Mouse (Mus musculus) adrenal gland, postnatal 10 days (tissue): ENCODE data around the gene Pakap. TPM values are rescaled to one million over a fixed set of nuclear protein-coding genes. Genes with fewer than 3 reads are reported as not detected.

Experiments
- DNase-seq: peaks from one replicate; pipeline ENCODE4 v3.0.0; 2021; ENCODE audit warnings: mixed read lengths
- total RNA-seq, 2 experiments: library from RNA; stranded (reverse); gene quantifications; 2 replicates each; pipeline ENCODE4 v1.2.3; 2021

Gene Pakap
- total RNA-seq, 2 experiments from 2014 or later: 41.1 to 45.9 TPM

DNA sequence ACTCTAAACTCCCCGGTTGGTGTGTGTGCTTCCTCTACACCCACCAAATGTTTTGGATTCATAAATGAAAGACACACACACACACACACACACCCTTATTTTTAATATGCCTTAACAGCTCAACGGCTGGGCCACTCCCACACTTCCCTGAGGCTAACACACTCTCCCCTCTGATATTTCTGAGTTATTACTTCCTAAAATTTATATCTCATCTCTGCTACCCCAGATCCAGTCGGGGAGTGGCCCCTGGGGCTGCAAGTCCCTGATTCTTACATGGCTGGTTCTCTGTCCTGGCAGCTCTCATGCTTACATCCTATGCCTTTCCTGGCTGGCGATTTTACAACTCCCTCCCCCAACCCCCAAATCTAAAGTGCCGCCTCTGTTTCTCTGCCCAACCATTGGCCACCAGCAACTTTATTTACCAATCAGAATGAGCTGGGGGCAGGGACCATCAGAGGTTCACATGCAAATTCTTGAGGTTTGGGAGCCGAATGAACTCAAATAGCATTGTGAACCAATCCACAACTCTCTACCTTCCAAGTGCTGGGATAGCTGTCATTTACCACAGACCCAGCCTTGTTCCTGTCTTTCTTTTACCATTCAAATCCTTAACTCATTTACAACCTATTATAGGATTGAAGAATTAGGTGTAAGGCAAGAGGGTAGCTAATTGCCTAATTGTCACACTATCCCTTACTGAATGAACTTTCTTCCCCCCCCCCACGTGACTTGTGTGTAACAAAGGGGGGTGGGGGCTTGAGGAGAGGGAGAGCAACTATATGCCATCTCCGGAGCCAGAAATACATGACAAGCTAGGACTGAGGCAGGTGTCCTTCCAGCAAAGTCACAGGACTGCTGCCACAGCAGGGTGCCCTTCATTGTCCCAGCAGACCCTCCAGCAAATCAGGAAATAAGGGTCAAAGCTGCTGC is 351.8 kb downstream of the Pakap start:
- DNase-seq: no peak

DNA sequence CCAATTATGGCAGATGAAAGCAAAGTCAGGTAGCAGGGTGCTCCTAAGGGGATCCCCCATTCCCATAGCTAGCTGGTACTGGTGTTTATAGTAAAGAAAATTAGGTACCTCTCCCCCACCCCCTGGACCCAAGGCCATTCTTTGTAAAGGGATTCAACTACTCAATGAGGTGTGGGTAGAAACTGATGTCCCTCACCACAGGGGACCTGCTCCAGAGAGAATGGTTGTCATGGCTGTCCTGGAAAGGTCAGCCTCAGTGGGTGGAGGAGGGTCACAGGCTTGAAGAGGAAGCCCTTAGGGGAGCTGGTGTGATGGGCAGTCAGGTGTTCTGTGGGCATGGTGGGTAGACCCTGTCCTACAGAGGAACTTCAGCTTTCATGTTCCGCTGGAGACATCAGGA is 352.5 kb downstream of the Pakap start:
- DNase-seq: no peak

DNA sequence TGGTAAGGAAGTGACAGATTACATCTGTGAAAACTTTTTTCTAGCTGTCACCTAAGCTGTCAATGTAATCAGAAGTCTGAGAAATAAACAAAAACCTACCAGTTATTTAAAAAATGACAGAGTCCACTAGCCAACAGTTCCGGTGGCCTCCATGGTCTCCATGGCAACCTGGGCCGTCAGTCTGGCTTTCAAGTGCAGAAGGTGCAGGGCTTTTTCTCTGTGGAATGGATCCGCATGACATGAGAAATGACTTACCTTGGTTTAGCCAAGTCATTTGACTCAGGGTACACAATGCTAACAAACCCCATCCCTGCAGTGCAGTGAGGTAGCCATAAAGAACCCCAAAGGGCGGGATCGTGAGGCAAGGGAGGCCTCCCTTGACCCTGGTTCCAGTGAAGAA is 354.2 kb downstream of the Pakap start:
- peak; percentile 42 for DNase-seq

DNA sequence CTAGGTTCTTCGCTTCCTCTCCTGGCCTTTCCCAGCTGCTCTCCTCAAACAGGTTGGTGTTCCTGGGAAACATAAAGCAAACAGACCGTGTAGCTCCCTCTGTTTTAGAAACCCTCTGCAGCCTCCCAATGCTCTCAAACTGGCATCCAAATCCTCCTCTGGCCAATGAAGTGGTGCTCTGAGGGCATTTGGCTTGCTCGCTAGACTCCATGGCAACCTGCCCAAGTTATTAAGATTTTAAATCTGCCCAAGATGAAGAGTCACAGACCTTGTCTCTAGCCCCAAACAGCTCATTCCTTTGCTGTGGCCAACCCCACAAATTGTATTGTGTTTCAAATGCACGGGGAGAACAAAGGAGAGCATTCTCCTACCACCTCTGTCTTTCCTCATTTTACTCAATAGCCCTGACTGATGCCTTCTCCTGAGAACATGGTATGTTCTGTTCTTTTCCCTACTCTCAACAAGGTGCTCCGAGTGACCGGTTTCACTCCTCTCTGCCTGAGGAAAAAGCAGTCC is 356.6 kb downstream of the Pakap start:
- no peak for DNase-seq

DNA sequence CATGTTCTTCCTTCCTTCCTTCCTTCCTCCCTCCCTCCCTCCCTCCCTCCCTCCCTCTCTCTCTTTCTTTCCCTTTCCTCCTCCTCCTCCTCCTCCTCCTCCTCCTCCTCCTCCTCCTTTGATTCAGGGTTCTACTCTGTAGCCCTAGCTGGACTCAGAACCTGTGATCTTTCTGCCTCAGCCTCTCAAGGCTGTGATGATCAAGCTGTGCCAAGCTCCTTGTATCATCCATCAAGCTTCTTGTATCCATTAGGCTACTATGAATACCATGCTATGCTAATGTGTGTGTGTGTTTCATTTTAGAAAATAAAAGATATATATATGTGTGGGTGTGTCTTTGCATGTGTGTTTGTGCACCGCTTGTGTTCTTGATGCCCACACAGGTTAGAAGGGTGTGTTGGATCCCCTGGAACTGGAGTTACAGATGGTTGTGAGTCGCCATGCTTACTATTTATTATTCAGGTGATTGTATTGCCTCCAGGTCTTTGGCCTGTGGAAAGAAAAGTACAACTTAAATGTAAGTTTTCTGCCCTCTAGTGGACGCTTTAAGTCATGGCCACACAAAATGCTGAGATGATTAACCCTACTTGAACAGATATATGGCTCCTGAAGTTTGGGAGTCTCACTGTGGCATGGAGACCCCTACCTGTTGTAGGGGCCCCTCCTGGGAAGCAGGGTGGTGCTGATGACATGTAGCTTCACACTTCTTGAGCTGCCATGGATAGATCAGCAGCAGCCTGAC is 359.7 kb downstream of the Pakap start:
- no peak for DNase-seq

DNA sequence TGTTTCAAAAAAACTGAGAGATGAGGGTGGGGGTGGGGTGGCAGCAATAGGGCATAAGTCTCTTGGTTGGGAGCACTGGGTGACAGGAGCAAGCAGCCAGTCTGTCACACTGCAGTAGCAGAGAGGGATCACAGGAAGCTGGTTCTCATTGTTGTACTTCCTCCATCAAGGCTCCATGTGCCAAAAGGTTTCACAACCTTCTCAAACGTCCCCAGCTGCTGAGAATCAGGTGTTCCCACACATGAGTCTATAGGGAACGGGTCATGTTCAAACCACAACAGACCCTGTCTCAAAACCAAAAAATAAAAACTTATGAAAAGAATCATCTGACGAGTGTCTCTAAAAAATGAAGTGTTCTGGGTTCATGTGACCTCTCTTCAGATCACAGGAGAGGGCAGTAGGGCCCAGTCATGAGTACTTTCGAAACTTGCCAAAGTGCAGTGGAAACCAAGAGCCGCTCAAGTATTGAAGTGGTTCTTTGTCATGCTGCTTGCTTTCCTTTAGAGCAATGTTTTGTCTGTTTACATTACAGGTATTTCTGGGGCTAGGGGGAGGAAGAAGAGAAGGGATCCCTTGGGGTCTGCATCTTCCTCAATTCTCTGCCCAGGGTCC is 362.7 kb downstream of the Pakap start:
- DNase-seq: no peak

DNA sequence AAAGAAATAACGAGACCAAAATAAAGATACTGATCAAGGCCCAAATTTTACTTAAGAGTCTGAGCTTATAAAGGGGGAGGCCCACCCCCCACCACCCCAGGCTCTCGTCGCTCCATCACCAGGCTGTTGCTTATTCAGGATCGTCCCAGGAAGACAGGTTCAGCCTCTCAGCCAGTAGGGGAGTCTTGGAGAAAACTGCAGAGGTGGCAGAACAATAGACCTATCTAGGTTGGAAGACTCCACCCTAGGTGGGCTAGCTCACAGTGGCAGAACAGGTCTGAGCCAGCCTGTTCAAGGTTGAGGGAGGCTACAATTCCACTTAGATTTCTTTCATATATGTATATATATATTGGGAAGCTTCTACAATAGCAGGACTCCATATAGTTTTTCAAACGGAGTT is 366.2 kb downstream of the Pakap start:
- no peak for DNase-seq

DNA sequence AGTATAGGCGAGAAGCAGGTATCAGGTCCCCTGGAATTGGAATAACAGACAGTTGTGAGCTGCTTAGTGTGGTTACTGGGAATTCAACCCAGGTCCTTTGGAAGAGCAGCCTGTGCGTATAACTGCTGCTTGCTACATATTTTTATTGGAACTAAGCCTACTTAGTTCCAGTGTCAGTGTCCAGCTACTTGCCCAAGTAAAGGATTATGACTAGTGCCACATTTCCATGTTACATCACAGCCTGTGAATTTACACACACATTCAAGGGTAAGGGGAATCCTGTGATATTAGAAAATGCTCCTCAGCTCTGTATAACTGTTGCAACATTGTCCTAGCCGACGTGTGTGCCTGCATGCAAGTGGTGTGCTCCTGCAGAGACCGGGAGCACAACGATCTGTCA is 369.3 kb downstream of the Pakap start:
- DNase-seq: no peak

DNA sequence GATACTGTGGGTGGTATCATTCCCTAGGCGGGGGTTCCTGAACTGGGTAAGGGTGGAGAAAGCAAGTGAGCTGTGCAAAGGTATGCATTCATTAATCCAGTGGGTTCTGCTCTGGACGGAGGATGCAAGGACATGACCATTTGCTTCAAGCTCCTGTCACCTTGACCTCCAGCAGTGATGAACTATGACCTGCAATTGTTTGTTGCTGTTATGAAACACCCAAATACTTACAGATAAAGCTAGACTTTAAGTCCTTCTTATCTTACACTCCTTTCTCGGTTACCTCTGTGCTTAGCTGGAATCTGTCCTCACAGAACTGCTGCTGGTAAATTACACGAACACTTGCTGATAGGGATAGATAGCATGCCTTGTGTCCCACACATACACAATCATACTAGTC is 372.7 kb downstream of the Pakap start:
- no peak for DNase-seq

DNA sequence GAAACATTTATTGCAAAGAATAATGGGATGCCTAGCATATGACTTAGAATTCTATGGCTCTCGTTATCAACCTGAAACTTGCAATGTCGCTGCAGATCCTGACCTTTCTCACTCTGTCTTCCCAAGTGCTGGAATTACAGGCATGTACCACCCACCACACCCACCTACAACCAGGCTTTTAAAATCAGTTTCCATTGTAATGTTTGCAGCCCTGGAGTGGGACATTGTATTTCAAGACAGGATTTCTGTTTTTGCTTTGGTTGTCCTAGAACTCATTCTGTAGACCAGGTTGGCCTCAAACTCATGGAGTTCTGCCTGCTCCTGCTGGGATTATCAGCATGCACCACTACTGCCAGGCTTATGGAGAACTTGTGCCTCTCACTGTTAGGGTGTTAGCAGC is 374.9 kb downstream of the Pakap start:
- DNase-seq: no peak

Other genes starting within 250 kb of the Pakap start
- 10 to 100 TPM; 21.0 to 35.7 TPM for gene Palm2, start 133.9 kb upstream of the Pakap start, total RNA-seq
- 10 to 100 TPM; 87.7 to 92.0 TPM for gene Akap2, start 149.5 kb downstream of the Pakap start, total RNA-seq